Comparison of ENCODE assay signal across 21 mouse cellular contexts in the genomic region with DNA sequence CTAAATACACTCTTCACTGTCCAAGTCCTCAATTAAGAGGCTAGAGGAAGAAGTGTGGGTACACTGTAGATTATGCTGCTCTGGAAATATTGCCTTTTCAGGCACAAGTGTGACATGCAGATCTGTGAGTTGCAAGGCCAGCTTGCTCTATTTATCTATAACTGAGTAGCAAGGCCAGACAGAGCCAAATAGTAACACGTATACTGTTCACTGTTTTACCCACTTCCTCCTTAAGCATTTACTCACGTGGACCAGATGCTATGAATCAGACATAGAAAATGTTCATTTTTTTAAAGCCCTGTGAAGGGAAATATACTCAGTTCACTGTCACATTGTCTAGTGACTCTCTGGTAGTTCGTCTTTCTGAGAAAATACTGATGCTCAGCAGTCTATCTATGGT. TPM values are rescaled to one million over a fixed set of nuclear protein-coding genes. Genes with fewer than 3 reads are reported as not detected.
DNase-seq lines count a peak whose midpoint lies in the region; ATAC-seq and TF ChIP-seq lines count a peak whose summit lies in the region.
"Had no signal": no experiment of that assay in that cellular context is flagged by ENCODE, and none has a peak within 500 bp of the region (broad histone marks: within the 10 kb centered on the region; RNA-seq: fewer than 3 reads in every experiment).

No protein-coding gene starts in this region.

- no peak for TF ChIP-seq CTCF in Patski (IDR thresholded peaks at IDR 0.05)
- no peak for TF ChIP-seq CTCF in liver, postnatal 0 days (IDR thresholded peaks at IDR 0.05; ENCODE audit: low read depth)

- H3K27ac ChIP-seq in liver, postnatal 0 days (ENCODE audit: low read depth) = 0 out of 2 replicates have a peak overlapping the region, but pooled peaks have one; percentile 29
- H3K27ac ChIP-seq: embryonic facial prominence, embryonic 15.5 days; heart, embryonic 13.5 days; hindbrain, embryonic 13.5 days; limb, embryonic 12.5 days had no signal

- POLR2A ChIA-PET in Patski (lab: Charles Lee) = no interaction called here

- DNase-seq in heart, adult 11 months = peak; percentile 75
- no peak for DNase-seq in heart, postnatal 14 days
- DNase-seq in 3T3-L1 (ENCODE audit: low read depth, low spot score) (peak; percentile 77), Patski (ENCODE audit: low read depth, low spot score) (peak; percentile 33)
- DNase-seq in liver, postnatal 0 days = no peak
- no peak for DNase-seq in frontal cortex, postnatal 10 days (ENCODE audit: low spot score in 2 of 2)
- DNase-seq in right cerebral cortex, postnatal 10 days (ENCODE audit: low spot score in 2 of 2) = no peak
- DNase-seq: adrenal gland, adult 2 months; cerebellum, postnatal 14 days; gastrocnemius, postnatal 14 days; kidney, adult 11 months; kidney, postnatal 36 days; right cerebral cortex, postnatal 4 days had no signal

- CTCF ChIA-PET in Patski (lab: Charles Lee) = interaction anchor here (1.0 to 1.5 kb wide), 3 partner anchors 8 to 165 kb away, joined by 3 to 5 read pairs (median 3); no protein-coding TSS in a partner anchor

- no peak overlapping the region for H3K4me2 ChIP-seq in liver, postnatal 0 days (ENCODE audit: low read depth, low read length)
- H3K4me2 ChIP-seq: embryonic facial prominence, embryonic 15.5 days; heart, embryonic 13.5 days; hindbrain, embryonic 13.5 days; limb, embryonic 12.5 days; midbrain, embryonic 11.5 days had no signal

- no peak overlapping the region for H3K9ac ChIP-seq in liver, postnatal 0 days (replicated peaks)
- H3K9ac ChIP-seq: embryonic facial prominence, embryonic 15.5 days; heart, embryonic 13.5 days; hindbrain, embryonic 13.5 days; limb, embryonic 12.5 days had no signal

- H3K9me3 ChIP-seq in liver, postnatal 0 days (ENCODE audit: low read length) = no peaks in the 10 kb centered on the region
- H3K9me3 ChIP-seq: embryonic facial prominence, embryonic 15.5 days; heart, embryonic 13.5 days; hindbrain, embryonic 13.5 days; limb, embryonic 12.5 days had no signal

- TF ChIP-seq EP300 in liver, postnatal 0 days (IDR thresholded peaks at IDR 0.05; ENCODE audit: low read depth) = no peak

- peak; percentile 87 for ATAC-seq in Patski
- ATAC-seq in liver, postnatal 0 days = peak; percentile 65
- ATAC-seq in erythroblast, adult 5-6 weeks (replicated peaks; ENCODE audit: low FRiP score, poor library complexity, severe bottlenecking) = no peak
- ATAC-seq: forebrain, embryonic 14.5 days; lung, postnatal 0 days had no signal

- no peaks in the 10 kb centered on the region for H3K4me1 ChIP-seq in liver, postnatal 0 days (ENCODE audit: insufficient read depth)
- H3K4me1 ChIP-seq: embryonic facial prominence, embryonic 15.5 days; hindbrain, embryonic 13.5 days; limb, embryonic 12.5 days had no signal

- H3K36me3 ChIP-seq in liver, postnatal 0 days (replicated peaks; ENCODE audit: insufficient read depth, low read length) = no peaks in the 10 kb centered on the region
- H3K36me3 ChIP-seq: embryonic facial prominence, embryonic 15.5 days; heart, embryonic 13.5 days; hindbrain, embryonic 13.5 days; limb, embryonic 12.5 days had no signal

- intact Hi-C loops in heart, postnatal 14 days (cut with DNase I) = no loop called here

- no peaks in the 10 kb centered on the region for H3K27me3 ChIP-seq in Patski
- no peaks in the 10 kb centered on the region for H3K27me3 ChIP-seq in liver, postnatal 0 days (ENCODE audit: insufficient read depth, low read length)
- H3K27me3 ChIP-seq: embryonic facial prominence, embryonic 15.5 days; heart, embryonic 13.5 days; hindbrain, embryonic 13.5 days; limb, embryonic 12.5 days had no signal

- 45% methylated on average over 3 of the region's 3 CpGs for WGBS in liver, postnatal 0 days (ENCODE audit: insufficient replicate concordance)

- no peak overlapping the region for H3K4me3 ChIP-seq in liver, postnatal 0 days (ENCODE audit: low read depth, low read length)
- H3K4me3 ChIP-seq: embryonic facial prominence, embryonic 15.5 days; heart, embryonic 13.5 days; hindbrain, embryonic 13.5 days; limb, embryonic 12.5 days had no signal

- in situ Hi-C loops in Patski (cut with MboI; ENCODE audit: low pct_unique_long_range_greater_than_20kb) = no loop called here

RNA-seq across cellular contexts. Expression of gene Mdfic, which starts 37.9 kb away (rescaled TPM):
- total RNA-seq in heart, postnatal 14 days (2021) = 10 to 100 TPM; 17.7 to 22.0 TPM
- 123 TPM for polyA plus RNA-seq in Patski (2021)
- 2.1 and 2.2 TPM in 2 replicates for polyA plus RNA-seq in liver, postnatal 0 days (2015; fragmentation: Nextera tagmentation; extraction: Ambion mirVana)
- 2.9 and 5.2 TPM in 2 replicates for total RNA-seq in erythroblast, adult 5-6 weeks (2015; ENCODE audit: low replicate concordance)
- 2.9 and 4.5 TPM in 2 replicates for total RNA-seq in erythroblast, adult 5-6 weeks (2017; ENCODE audit: low replicate concordance)

Comparison
In these comparisons a context has a peak if more than half of its experiments do, and no peak if none do; other contexts are left out.
1. DNase-seq: peak in heart, adult 11 months (single experiment), 3T3-L1 (single experiment) and Patski (single experiment); none in heart, postnatal 14 days (0 of 2), liver, postnatal 0 days (single experiment), frontal cortex, postnatal 10 days (0 of 2) and right cerebral cortex, postnatal 10 days (0 of 2).